Mouse (Mus musculus) activated CD4-positive, CD25-positive, alpha-beta regulatory T cell, adult 9 weeks (primary cell): Measurements from ENCODE around the gene Hist2h3b. TPM values are rescaled to one million over a fixed set of nuclear protein-coding genes. Genes with fewer than 3 reads are reported as not detected.

Experiments
- polyA plus RNA-seq: library from polyadenylated mRNA; unstranded; fragments of 100-300 nt; shearing (Covaris generic); gene quantifications from one replicate; pipeline ENCODE4 v1.2.1, GENCODE M21; 2017

Gene Hist2h3b
- polyA plus RNA-seq, result not detected

GRCm38 (mm10) chr3:96268051-96268775 lies at the start of gene Hist2h3b:
Gene Hist2h3b (plus strand): TSS chr3:96268654.

GRCm38 (mm10) chr3:96219661-96220130 lies 48.8 kb upstream of the Hist2h3b start, which contains the start of the genes Bola1 and Hist2h2ab:
Gene Bola1 (minus strand): TSS chr3:96219709.
Gene Hist2h2ab (plus strand): TSS chr3:96219865.

DNA sequence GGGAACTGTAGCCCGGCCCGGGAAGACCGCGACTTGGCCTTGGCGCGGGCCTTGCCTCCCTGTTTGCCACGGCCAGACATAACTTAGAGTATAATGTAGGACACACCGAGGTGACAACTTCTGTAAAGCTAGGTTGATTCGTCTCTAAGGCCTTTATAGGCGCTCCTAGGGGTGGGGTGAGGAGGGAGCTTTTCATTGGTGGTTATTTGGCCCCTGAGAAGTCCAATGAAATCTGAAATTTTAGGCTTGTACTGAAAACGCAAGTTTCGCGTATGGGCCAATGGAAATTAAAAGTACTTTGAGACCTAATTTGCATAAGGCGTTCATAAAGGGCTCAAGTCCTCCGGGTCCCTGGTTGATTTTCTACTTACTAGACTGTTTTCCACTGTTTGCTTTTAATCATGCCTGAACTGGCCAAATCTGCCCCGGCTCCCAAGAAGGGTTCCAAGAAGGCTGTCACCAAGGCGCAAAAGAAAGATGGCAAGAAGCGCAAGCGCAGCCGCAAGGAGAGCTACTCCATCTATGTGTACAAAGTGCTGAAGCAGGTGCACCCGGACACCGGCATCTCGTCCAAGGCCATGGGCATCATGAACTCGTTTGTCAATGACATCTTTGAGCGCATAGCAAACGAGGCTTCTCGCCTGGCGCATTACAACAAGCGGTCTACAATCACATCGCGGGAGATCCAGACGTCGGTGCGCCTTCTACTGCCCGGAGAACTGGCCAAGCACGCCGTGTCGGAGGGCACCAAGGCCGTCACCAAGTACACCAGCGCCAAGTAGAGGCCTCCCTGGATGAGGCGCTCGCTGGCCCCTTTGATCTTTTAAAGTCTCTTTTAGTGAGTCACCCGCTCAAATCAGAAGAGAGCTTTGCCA lies 47.5 kb upstream of the Hist2h3b start, which contains the start of the genes Hist2h2ac and Hist2h2be:
Gene Hist2h2ac, minus strand, starts transcription at position 116 of the 875 bp plus-strand sequence.
Gene Hist2h2be, plus strand, starts transcription at position 355 of the 875 bp plus-strand sequence.

DNA sequence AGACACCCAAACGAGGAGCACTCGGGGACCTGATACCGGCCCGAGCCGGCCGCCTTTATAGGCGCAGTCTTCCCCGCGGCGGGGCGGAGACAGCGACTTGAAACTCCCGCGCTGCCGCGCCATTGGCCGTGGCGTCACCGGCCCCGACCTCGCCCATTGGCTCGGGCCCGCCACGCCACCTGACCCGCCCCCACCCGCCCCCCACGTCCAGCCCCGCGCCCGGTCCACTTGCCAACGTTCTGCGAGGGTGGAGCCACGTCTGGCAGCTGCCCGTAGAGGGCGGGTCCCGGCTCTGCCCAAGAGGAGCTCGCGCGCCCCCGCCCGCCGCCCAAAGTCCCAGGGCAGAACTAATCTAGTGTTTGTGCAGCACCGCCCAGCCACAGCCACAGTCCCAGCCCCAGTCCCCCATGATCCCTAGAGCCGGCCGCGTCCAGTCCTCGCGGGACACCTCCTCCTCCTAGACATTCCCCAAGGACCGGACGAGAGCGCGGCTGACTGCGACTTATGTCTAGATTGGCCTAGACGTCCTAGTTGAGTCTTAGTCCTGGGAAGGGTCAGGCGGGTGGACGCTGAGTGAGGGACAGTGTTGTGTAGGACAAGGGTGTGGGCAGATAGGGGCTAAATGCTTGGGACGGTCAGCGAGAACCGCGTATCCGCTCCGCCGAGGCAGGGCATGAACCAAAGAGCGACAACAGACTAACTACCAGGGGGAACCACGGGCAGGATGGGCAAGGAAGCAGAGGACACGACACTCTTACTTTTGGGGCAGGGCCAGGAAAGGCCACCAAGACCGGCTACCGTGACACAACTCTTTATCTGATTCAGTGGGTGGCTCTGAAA lies 29.3 kb upstream of the Hist2h3b start, which contains the start of gene Hist2h3c2:
Gene Hist2h3c2, minus strand, starts transcription at position 174 of the 840 bp plus-strand sequence.

GRCm38 (mm10) chr3:96239949-96240798 lies 28.3 kb upstream of the Hist2h3b start, which contains the start of gene Hist2h2aa2:
Gene Hist2h2aa2 (minus strand): TSS chr3:96240276.

DNA sequence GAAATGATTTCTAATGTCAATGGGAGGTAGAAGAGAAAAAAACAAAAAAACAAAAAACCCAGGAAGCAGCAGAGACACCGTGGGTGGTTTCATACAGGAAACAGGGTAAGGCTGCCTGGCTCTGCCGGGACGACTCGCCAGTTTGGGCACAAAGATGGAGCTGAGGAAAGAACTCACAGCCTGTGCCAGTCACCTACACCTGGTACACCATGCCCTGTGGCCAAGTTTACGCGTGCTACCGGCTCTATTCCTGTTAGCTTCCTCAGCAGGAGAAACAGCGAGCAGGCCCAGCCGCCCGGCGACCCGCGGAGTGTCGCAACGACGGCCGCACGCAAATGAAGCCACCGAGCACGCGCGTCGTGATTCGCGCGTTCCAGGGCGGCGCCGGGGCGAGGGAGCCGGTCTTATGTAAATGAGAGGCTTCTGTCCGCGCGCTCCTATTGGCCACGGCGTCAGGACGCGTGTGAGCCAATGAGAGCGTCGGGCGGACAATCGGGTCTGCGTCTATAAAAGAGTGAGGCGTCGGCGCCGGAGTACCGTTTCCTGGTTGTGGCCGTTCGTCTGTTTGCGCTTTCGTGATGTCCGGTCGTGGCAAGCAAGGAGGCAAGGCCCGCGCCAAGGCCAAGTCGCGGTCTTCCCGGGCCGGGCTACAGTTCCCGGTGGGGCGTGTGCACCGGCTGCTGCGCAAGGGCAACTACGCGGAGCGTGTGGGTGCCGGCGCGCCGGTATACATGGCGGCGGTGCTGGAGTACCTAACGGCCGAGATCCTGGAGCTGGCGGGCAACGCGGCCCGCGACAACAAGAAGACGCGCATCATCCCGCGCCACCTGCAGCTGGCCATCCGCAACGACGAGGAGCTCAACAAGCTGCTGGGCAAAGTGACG lies 23.2 kb upstream of the Hist2h3b start, which contains the start of gene Hist2h2aa1:
Gene Hist2h2aa1, plus strand, starts transcription at position 495 of the 884 bp plus-strand sequence.

GRCm38 (mm10) chr3:96246427-96246856 lies 22.0 kb upstream of the Hist2h3b start, which contains the start of gene Hist2h3c1:
Gene Hist2h3c1 (plus strand): TSS chr3:96246685.

GRCm38 (mm10) chr3:96262979-96263550 lies 5.4 kb upstream of the Hist2h3b start, which contains the start of gene Hist2h4:
Gene Hist2h4 (minus strand): TSS chr3:96263311.

DNA sequence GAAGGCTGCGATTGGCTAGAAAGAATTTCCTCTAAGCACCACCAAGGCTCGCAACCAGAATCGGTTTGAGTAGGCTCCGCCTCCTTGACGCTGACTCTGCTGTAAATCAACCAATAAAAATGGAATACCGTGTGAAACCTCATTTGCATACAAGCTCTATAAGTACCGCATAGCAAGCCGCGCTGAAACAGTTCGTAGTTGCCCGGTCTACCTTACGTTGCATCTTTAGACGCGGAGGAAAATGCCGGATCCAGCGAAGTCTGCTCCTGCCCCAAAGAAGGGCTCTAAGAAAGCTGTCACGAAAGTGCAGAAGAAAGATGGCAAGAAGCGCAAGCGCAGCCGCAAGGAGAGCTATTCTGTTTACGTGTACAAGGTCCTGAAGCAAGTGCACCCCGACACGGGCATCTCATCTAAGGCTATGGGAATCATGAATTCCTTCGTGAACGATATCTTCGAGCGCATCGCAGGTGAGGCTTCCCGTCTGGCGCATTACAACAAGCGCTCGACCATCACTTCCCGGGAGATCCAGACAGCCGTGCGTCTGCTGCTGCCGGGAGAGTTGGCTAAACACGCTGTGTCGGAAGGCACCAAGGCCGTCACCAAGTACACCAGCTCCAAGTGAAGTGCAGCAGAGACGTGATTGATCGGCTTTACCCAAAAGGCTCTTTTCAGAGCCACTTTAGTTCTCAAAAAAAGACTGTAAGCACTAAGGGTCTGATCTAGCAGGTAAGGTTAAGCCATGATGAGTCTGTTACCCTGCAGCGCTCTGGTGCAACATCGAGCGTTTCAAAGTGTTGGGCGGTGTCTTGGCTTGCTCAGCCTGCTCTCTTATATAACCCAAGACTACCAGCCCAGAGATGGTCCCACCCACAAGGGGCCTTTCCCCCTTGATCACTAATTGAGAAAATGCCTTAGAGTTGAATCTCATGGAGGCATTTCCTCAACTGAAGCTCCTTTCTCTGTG lies 1.3 kb downstream of the Hist2h3b start, which contains the start of gene Hist2h2bb:
Gene Hist2h2bb, plus strand, starts transcription at position 242 of the 964 bp plus-strand sequence.

DNA sequence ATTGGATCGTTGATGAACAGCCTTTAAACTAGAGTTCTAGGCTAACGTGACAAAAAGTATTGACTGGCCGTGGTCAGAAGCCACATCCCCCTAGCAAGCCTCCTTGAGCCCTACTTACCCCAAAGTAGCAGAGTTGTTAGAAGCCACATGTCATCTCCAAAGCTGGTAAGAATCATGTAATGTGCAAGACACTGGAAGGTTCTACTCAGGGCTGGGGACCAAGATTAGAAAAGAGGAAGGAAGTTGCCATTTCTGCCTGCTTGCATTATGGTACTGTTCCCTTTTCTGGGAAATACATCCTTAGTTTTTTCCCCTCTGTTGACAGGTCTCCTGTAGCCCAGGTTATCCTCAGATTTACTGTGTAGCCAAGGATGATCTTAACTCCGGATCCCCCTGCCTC lies 25.3 kb downstream of the Hist2h3b start, which contains the start of gene Fcgr1:
Gene Fcgr1, minus strand, starts transcription at position 183 of the 400 bp plus-strand sequence.

Other genes starting within 250 kb of the Hist2h3b start
- gene Vps45, start 210.2 kb upstream of the Hist2h3b start, polyA plus RNA-seq, result 28.0 TPM
- 27.2 TPM for gene Otud7b, start 164.1 kb upstream of the Hist2h3b start, polyA plus RNA-seq
- gene Mtmr11, start 106.7 kb upstream of the Hist2h3b start, polyA plus RNA-seq, result 2.9 TPM
- 154 TPM for gene Sf3b4, start 96.3 kb upstream of the Hist2h3b start, polyA plus RNA-seq
- 1.9 TPM for gene Sv2a, start 87.5 kb upstream of the Hist2h3b start, polyA plus RNA-seq
- gene Bola1, start 48.9 kb upstream of the Hist2h3b start, polyA plus RNA-seq, result 28.8 TPM
- not detected for gene Hist2h2ab, start 48.8 kb upstream of the Hist2h3b start, polyA plus RNA-seq
- 7.6 TPM for gene Hist2h2ac, start 47.8 kb upstream of the Hist2h3b start, polyA plus RNA-seq
- 3.7 TPM for gene Hist2h2be, start 47.5 kb upstream of the Hist2h3b start, polyA plus RNA-seq
- gene Hist2h3c2, start 29.5 kb upstream of the Hist2h3b start, polyA plus RNA-seq, result 0.53 TPM
- 45.7 TPM for gene Hist2h2aa2, start 28.4 kb upstream of the Hist2h3b start, polyA plus RNA-seq
- gene Hist2h2aa1, start 23.2 kb upstream of the Hist2h3b start, polyA plus RNA-seq, result 0.62 TPM
- not detected for gene Hist2h3c1, start 22.0 kb upstream of the Hist2h3b start, polyA plus RNA-seq
- gene Hist2h4, start 5.3 kb upstream of the Hist2h3b start, polyA plus RNA-seq, result 4.1 TPM
- 6.5 TPM for gene Hist2h2bb, start 1.1 kb downstream of the Hist2h3b start, polyA plus RNA-seq
- gene Fcgr1, start 25.3 kb downstream of the Hist2h3b start, polyA plus RNA-seq, result 0.17 TPM
- not detected for gene BC107364, start 183.7 kb downstream of the Hist2h3b start, polyA plus RNA-seq